ENCODE assay signal across 36 mouse cellular contexts in genomic region chr10:21563446-21563845, GRCm38 (mm10). TPM values are rescaled to one million over a fixed set of nuclear protein-coding genes. Genes with fewer than 3 reads are reported as not detected.
"Had no signal": no experiment of that assay in that cellular context is flagged by ENCODE, and none has a peak within 500 bp of the region (broad histone marks: within the 10 kb centered on the region; RNA-seq: fewer than 3 reads in every experiment).

No protein-coding gene starts in this region.

- H3K27ac ChIP-seq: embryonic facial prominence, embryonic 12.5 days; embryonic facial prominence, embryonic 13.5 days; embryonic facial prominence, embryonic 15.5 days; forebrain, embryonic 10.5 days; forebrain, embryonic 12.5 days; forebrain, embryonic 13.5 days; forebrain, embryonic 15.5 days; gastrocnemius, adult 2 months; heart, adult 2 months had no signal

- H3K4me1 ChIP-seq: embryonic facial prominence, embryonic 12.5 days; embryonic facial prominence, embryonic 15.5 days; forebrain, embryonic 10.5 days; forebrain, embryonic 12.5 days; forebrain, embryonic 13.5 days; forebrain, embryonic 15.5 days had no signal

- ATAC-seq: forebrain, embryonic 13.5 days; forebrain, embryonic 14.5 days; forebrain, embryonic 15.5 days; forebrain, embryonic 16.5 days; forebrain, postnatal 0 days had no signal

- H3K4me3 ChIP-seq: embryonic facial prominence, embryonic 12.5 days; embryonic facial prominence, embryonic 13.5 days; embryonic facial prominence, embryonic 15.5 days; erythroblast, embryonic 14.5 days; forebrain, embryonic 10.5 days; forebrain, embryonic 12.5 days; forebrain, embryonic 13.5 days; forebrain, embryonic 15.5 days; gastrocnemius, adult 2 months; heart, adult 2 months had no signal

- H3K27me3 ChIP-seq: embryonic facial prominence, embryonic 12.5 days; embryonic facial prominence, embryonic 13.5 days; embryonic facial prominence, embryonic 15.5 days; forebrain, embryonic 12.5 days; forebrain, embryonic 13.5 days; forebrain, embryonic 15.5 days had no signal

- H3K36me3 ChIP-seq: embryonic facial prominence, embryonic 12.5 days; embryonic facial prominence, embryonic 13.5 days; embryonic facial prominence, embryonic 15.5 days; forebrain, embryonic 10.5 days; forebrain, embryonic 12.5 days; forebrain, embryonic 15.5 days had no signal

- H3K9me3 ChIP-seq: embryonic facial prominence, embryonic 12.5 days; embryonic facial prominence, embryonic 13.5 days; embryonic facial prominence, embryonic 15.5 days; forebrain, embryonic 10.5 days; forebrain, embryonic 12.5 days; forebrain, embryonic 13.5 days; forebrain, embryonic 15.5 days had no signal

- DNase-seq: cerebellum, adult 8-10 months; cerebellum, adult 9-10 months; cerebellum, adult 9-11 months; cerebellum, postnatal 10 days; cerebellum, postnatal 14 days; cerebellum, postnatal 25 days; cerebellum, postnatal 36 days; embryo, embryonic 11 days; forebrain, postnatal 0 days; gastrocnemius, adult 2 months; gastrocnemius, postnatal 10 days; gastrocnemius, postnatal 14 days; gastrocnemius, postnatal 25 days; gastrocnemius, postnatal 36 days; heart, adult 18-20 months; heart, adult 2 months had no signal

RNA-seq across cellular contexts. Expression of gene 1700020N01Rik, which starts 29.5 kb away (rescaled TPM):
- total RNA-seq: common myeloid progenitor, adult 5-6 weeks; forebrain, postnatal 0 days; gastrocnemius, adult 18-20 months; gastrocnemius, adult 2 months; gastrocnemius, adult 8-10 months; gastrocnemius, postnatal 10 days; gastrocnemius, postnatal 14 days; gastrocnemius, postnatal 25 days; gastrocnemius, postnatal 36 days; gastrocnemius, postnatal 4 days; heart, adult 18-20 months; heart, adult 2 months; heart, adult 8-10 months had no signal
- polyA plus RNA-seq: cortical plate, adult 2 months; embryonic facial prominence, embryonic 11.5 days; embryonic facial prominence, embryonic 12.5 days; embryonic facial prominence, embryonic 13.5 days; embryonic facial prominence, embryonic 14.5 days; embryonic facial prominence, embryonic 15.5 days; erythroblast, embryonic 14.5 days; forebrain, embryonic 10.5 days; forebrain, embryonic 11.5 days; forebrain, embryonic 12.5 days; forebrain, embryonic 13.5 days; forebrain, embryonic 14.5 days; forebrain, embryonic 15.5 days; forebrain, embryonic 16.5 days; forebrain, postnatal 0 days; gonadal fat pad, adult 2 months; heart, adult 2 months had no signal
